Mouse (Mus musculus) heart, embryonic 12.5 days (tissue): ENCODE results near the gene Hoxa4. TPM values are rescaled to one million over a fixed set of nuclear protein-coding genes. Genes with fewer than 3 reads are reported as not detected.
A peak's percentile ranks its signal among the peaks of the same experiment; 100 is the strongest.

Experiments
- ATAC-seq: fragments of 200-750 bp; cut with Nextera tagmentation; 2 replicates; pipeline ENCODE4 v1.8.0; 2017; ENCODE audit warnings: moderate TSS enrichment, moderate library complexity; ENCODE audit not compliant: insufficient number of reproducible peaks, low FRiP score
- H3K27ac ChIP-seq: fragments of 300-500 bp; sonication (generic); 2 replicates; pipeline ENCODE4 v1.5.1; 2016; ENCODE audit warnings: mild to moderate bottlenecking, moderate library complexity; ENCODE audit not compliant: poor library complexity, severe bottlenecking
- H3K27me3 ChIP-seq: fragments of 300-500 bp; sonication (generic); replicated peaks from 2 replicates; pipeline ENCODE4 v1.6.1; 2016; ENCODE audit warnings: mild to moderate bottlenecking, moderate library complexity
- H3K36me3 ChIP-seq: fragments of 300-500 bp; sonication (generic); 2 replicates; pipeline ENCODE4 v1.6.1; 2016; ENCODE audit warnings: mild to moderate bottlenecking, moderate library complexity
- H3K4me1 ChIP-seq: fragments of 300-500 bp; sonication (generic); replicated peaks from 2 replicates; pipeline ENCODE4 v1.6.1; 2016; ENCODE audit warnings: mild to moderate bottlenecking
- H3K4me2 ChIP-seq: fragments of 300-500 bp; sonication (generic); 2 replicates; pipeline ENCODE4 v1.6.1; 2016; ENCODE audit warnings: mild to moderate bottlenecking, moderate library complexity
- H3K4me3 ChIP-seq: fragments of 300-500 bp; sonication (generic); 2 replicates; pipeline ENCODE4 v1.5.1; 2016; ENCODE audit warnings: mild to moderate bottlenecking
- H3K9ac ChIP-seq: fragments of 300-500 bp; sonication (generic); 2 replicates; pipeline ENCODE4 v1.6.1; 2016; ENCODE audit warnings: mild to moderate bottlenecking, moderate library complexity
- H3K9me3 ChIP-seq: fragments of 300-500 bp; sonication (generic); replicated peaks from 2 replicates; pipeline ENCODE4 v1.6.1; 2016; ENCODE audit warnings: mild to moderate bottlenecking, moderate library complexity
- WGBS: fragments of 180-500 bp; shearing (Covaris S2); methylation state at CpG from one replicate; pipeline ENCODE4 v1.1.7; 2016; 5-methylcytosine and 5-hydroxymethylcytosine counted together
- polyA plus RNA-seq: library from polyadenylated mRNA; unstranded; fragments of >200 nt; fragmentation: Nextera tagmentation; extraction: Ambion mirVana; gene quantifications from 2 replicates; pipeline ENCODE4 v1.2.1, GENCODE M21; 2016

Gene Hoxa4
- 0.38 and 0.39 TPM in 2 replicates for polyA plus RNA-seq

- Histone ChIP-seq H3K9ac (peak within 1 kb of the TSS; percentile 57), H3K9me3 (no peaks in the 10 kb centered on the region), H3K27ac (no peak within 1 kb of the TSS), H3K4me1 (peaks cover 16% of the 10 kb centered on the region), H3K36me3 (no peaks in the 10 kb centered on the region), H3K4me2 (peak within 1 kb of the TSS; percentile 81), H3K27me3 (peaks cover 96% of the 10 kb centered on the region), H3K4me3 (peak within 1 kb of the TSS; percentile 54)
- 1% methylated on average over 92 of the region's 102 CpGs for WGBS
- peak; percentile 48; the same call in 1 of the 2 replicates for ATAC-seq
These were observed at the start of gene Hoxa4 for GRCm38 (mm10) chr6:52190906-52191810. Gene Hoxa4, minus strand, starts transcription at chr6:52191753.

GRCm38 (mm10) chr6:52241001-52241621 is 49.6 kb upstream of the Hoxa4 start:
- H3K4me1 ChIP-seq = 0 out of 2 replicates have a peak, but pooled peaks cover 6% of the 10 kb centered on the region
- 2% methylated on average over 9 of the region's 9 CpGs for WGBS
- H3K9ac ChIP-seq = no peak overlapping the region
- peaks cover 90% of the 10 kb centered on the region for H3K27me3 ChIP-seq
- H3K9me3 ChIP-seq = no peaks in the 10 kb centered on the region
- no peak overlapping the region for H3K27ac ChIP-seq
- H3K4me2 ChIP-seq = no peak overlapping the region
- no peak overlapping the region for H3K4me3 ChIP-seq
- no peaks in the 10 kb centered on the region for H3K36me3 ChIP-seq
- no peak for ATAC-seq

- Histone ChIP-seq H3K27me3 (peaks cover 90% of the 10 kb centered on the region), H3K4me2 (peak within 1 kb of the TSS; percentile 48), H3K36me3 (no peaks in the 10 kb centered on the region), H3K9me3 (no peaks in the 10 kb centered on the region), H3K4me1 (0 out of 2 replicates have a peak, but pooled peaks cover 6% of the 10 kb centered on the region), H3K27ac (no peak within 1 kb of the TSS), H3K4me3 (peak within 1 kb of the TSS; percentile 26), H3K9ac (no peak within 1 kb of the TSS)
- WGBS = 2% methylated on average over 35 of the region's 35 CpGs
- no peak for ATAC-seq
These were observed 48.9 kb upstream of the Hoxa4 start, which contains the start of gene Hoxa10 for GRCm38 (mm10) chr6:52240389-52241000. Gene Hoxa10, minus strand, starts transcription at chr6:52240854.

- Histone ChIP-seq H3K27me3 (peaks cover 90% of the 10 kb centered on the region), H3K27ac (no peak overlapping the region), H3K4me2 (peak overlapping the region; percentile 48), H3K4me1 (0 out of 2 replicates have a peak, but pooled peaks cover under 1% of the 10 kb centered on the region), H3K36me3 (no peaks in the 10 kb centered on the region), H3K9ac (no peak overlapping the region), H3K4me3 (peak overlapping the region; percentile 26), H3K9me3 (no peaks in the 10 kb centered on the region)
- 1% methylated on average over 30 of the region's 30 CpGs for WGBS
- ATAC-seq = no peak
These were observed 48.3 kb upstream of the Hoxa4 start for GRCm38 (mm10) chr6:52239625-52240388.

GRCm38 (mm10) chr6:52238976-52239375 is 47.4 kb upstream of the Hoxa4 start:
- H3K9ac ChIP-seq = no peak overlapping the region
- H3K27ac ChIP-seq = no peak overlapping the region
- peaks cover 91% of the 10 kb centered on the region for H3K27me3 ChIP-seq
- no peaks in the 10 kb centered on the region for H3K4me1 ChIP-seq
- no peak for ATAC-seq
- no peak overlapping the region for H3K4me3 ChIP-seq
- H3K9me3 ChIP-seq = no peaks in the 10 kb centered on the region
- no peaks in the 10 kb centered on the region for H3K36me3 ChIP-seq
- WGBS = 1% methylated on average over 7 of the region's 7 CpGs
- H3K4me2 ChIP-seq = no peak overlapping the region

GRCm38 (mm10) chr6:52238155-52238545 is 46.6 kb upstream of the Hoxa4 start:
- H3K4me3 ChIP-seq = no peak overlapping the region
- no peak overlapping the region for H3K4me2 ChIP-seq
- no peak for ATAC-seq
- H3K27ac ChIP-seq = no peak overlapping the region
- peaks cover 91% of the 10 kb centered on the region for H3K27me3 ChIP-seq
- no peak overlapping the region for H3K9ac ChIP-seq
- H3K4me1 ChIP-seq = no peaks in the 10 kb centered on the region
- H3K36me3 ChIP-seq = no peaks in the 10 kb centered on the region
- no peaks in the 10 kb centered on the region for H3K9me3 ChIP-seq
- WGBS = under 1% methylated on average over 7 of the region's 7 CpGs

GRCm38 (mm10) chr6:52237346-52238154 is 46.0 kb upstream of the Hoxa4 start:
- WGBS = 8% methylated on average over 10 of the region's 10 CpGs
- no peak overlapping the region for H3K4me2 ChIP-seq
- 0 out of 2 replicates have a peak, but pooled peaks cover 2% of the 10 kb centered on the region for H3K4me1 ChIP-seq
- H3K27ac ChIP-seq = no peak overlapping the region
- H3K36me3 ChIP-seq = no peaks in the 10 kb centered on the region
- no peak for ATAC-seq
- no peaks in the 10 kb centered on the region for H3K9me3 ChIP-seq
- no peak overlapping the region for H3K4me3 ChIP-seq
- peaks cover 91% of the 10 kb centered on the region for H3K27me3 ChIP-seq
- H3K9ac ChIP-seq = no peak overlapping the region

GRCm38 (mm10) chr6:52236806-52237205 is 45.3 kb upstream of the Hoxa4 start:
- H3K27me3 ChIP-seq = peaks cover 92% of the 10 kb centered on the region
- H3K4me2 ChIP-seq = no peak overlapping the region
- H3K4me3 ChIP-seq = no peak overlapping the region
- H3K9me3 ChIP-seq = no peaks in the 10 kb centered on the region
- H3K27ac ChIP-seq = no peak overlapping the region
- H3K9ac ChIP-seq = no peak overlapping the region
- H3K4me1 ChIP-seq = 0 out of 2 replicates have a peak, but pooled peaks cover 3% of the 10 kb centered on the region
- no peak for ATAC-seq
- H3K36me3 ChIP-seq = no peaks in the 10 kb centered on the region
- 20% methylated on average over 3 of the region's 3 CpGs for WGBS

GRCm38 (mm10) chr6:52235866-52236265 is 44.3 kb upstream of the Hoxa4 start:
- no peak overlapping the region for H3K4me3 ChIP-seq
- 19% methylated on average over 6 of the region's 6 CpGs for WGBS
- no peak overlapping the region for H3K9ac ChIP-seq
- H3K4me1 ChIP-seq = 0 out of 2 replicates have a peak, but pooled peaks cover 3% of the 10 kb centered on the region
- no peak for ATAC-seq
- no peak overlapping the region for H3K27ac ChIP-seq
- H3K9me3 ChIP-seq = no peaks in the 10 kb centered on the region
- peaks cover 87% of the 10 kb centered on the region for H3K27me3 ChIP-seq
- no peaks in the 10 kb centered on the region for H3K36me3 ChIP-seq
- no peak overlapping the region for H3K4me2 ChIP-seq

GRCm38 (mm10) chr6:52235267-52235666 is 43.7 kb upstream of the Hoxa4 start:
- H3K36me3 ChIP-seq = no peaks in the 10 kb centered on the region
- WGBS = 28% methylated on average over 9 of the region's 9 CpGs
- no peak overlapping the region for H3K9ac ChIP-seq
- ATAC-seq = no peak
- no peak overlapping the region for H3K4me3 ChIP-seq
- no peaks in the 10 kb centered on the region for H3K9me3 ChIP-seq
- H3K27ac ChIP-seq = no peak overlapping the region
- peaks cover 88% of the 10 kb centered on the region for H3K27me3 ChIP-seq
- H3K4me1 ChIP-seq = peaks cover 3% of the 10 kb centered on the region; the same call in 1 of the 2 replicates
- H3K4me2 ChIP-seq = no peak overlapping the region
